Mouse (Mus musculus) left cerebral cortex, postnatal 10 days (tissue): ENCODE measurements around the gene Slc5a5. TPM values are rescaled to one million over a fixed set of nuclear protein-coding genes. Genes with fewer than 3 reads are reported as not detected.

Source experiments
- DNase-seq, 2 experiments: peaks; one replicate each; pipeline ENCODE4 v3.0.0; 2021 to 2022; ENCODE audit warnings: low spot score in 2 of 2, mixed read lengths in 1 of 2; ENCODE audit errors: extremely low spot score in 1 of 2
- intact Hi-C: fragments of 180-260 bp; cut with DNase I; formaldehyde crosslinking; loops from one replicate; pipeline ENCODE4 v1.15.1; 2025
- total RNA-seq, 2 experiments: library from RNA; stranded (reverse); gene quantifications; 2 replicates each; pipeline ENCODE4 v1.2.3; 2021

Slc5a5 gene
- total RNA-seq, 2 experiments from 2014 or later: 7.2 to 7.3 TPM

GRCm38 (mm10) chr8:70904532-70904931 is 12.0 kb upstream of the Slc5a5 start:
- peak in 1 of 2 experiments; percentile 25 for DNase-seq
- intact Hi-C loops: no loop called here

GRCm38 (mm10) chr8:70903582-70903981 is 11.0 kb upstream of the Slc5a5 start:
- no peak for DNase-seq
- intact Hi-C loops: no loop called here

- intact Hi-C loops: no loop called here
- peak in 1 of 2 experiments; percentile 28 for DNase-seq
Observed at GRCm38 (mm10) chr8:70903112-70903511, 10.6 kb upstream of the Slc5a5 start.

- DNase-seq: peak in 1 of 2 experiments; percentile 30
- intact Hi-C loops: no loop called here
Observed at GRCm38 (mm10) chr8:70902211-70902610, 9.7 kb upstream of the Slc5a5 start.

- intact Hi-C loops: no loop called here
- DNase-seq: peak in 1 of 2 experiments; percentile 27
Observed at GRCm38 (mm10) chr8:70900872-70901387, 8.4 kb upstream of the Slc5a5 start.

GRCm38 (mm10) chr8:70899226-70899625 is 6.7 kb upstream of the Slc5a5 start:
- intact Hi-C loops: loop anchor here (5.0 kb wide), 1 partner anchor 478 kb away; no protein-coding TSS in a partner anchor
- DNase-seq: no peak

- DNase-seq: no peak
- intact Hi-C loops: loop anchor here (5.0 kb wide), 1 partner anchor 479 kb away; no protein-coding TSS in a partner anchor
Observed at GRCm38 (mm10) chr8:70898661-70899198, 6.2 kb upstream of the Slc5a5 start.

GRCm38 (mm10) chr8:70897681-70898413 is 5.3 kb upstream of the Slc5a5 start:
- peak; percentile 78 to 84 for DNase-seq
- intact Hi-C loops: loop anchor here (5.0 kb wide), 1 partner anchor 479 kb away; no protein-coding TSS in a partner anchor

GRCm38 (mm10) chr8:70897021-70897680 is 4.6 kb upstream of the Slc5a5 start, which contains the start of gene Rpl18a:
Rpl18a (minus strand) TSS chr8:70897412.
- peak; percentile 96 to 97 for DNase-seq
- intact Hi-C loops: loop anchor here (5.0 kb wide), 1 partner anchor 480 kb away; no protein-coding TSS in a partner anchor

- DNase-seq: peak in 1 of 2 experiments; percentile 35
- intact Hi-C loops: loop anchor here (5.0 kb wide), 1 partner anchor 481 kb away; no protein-coding TSS in a partner anchor
Observed at GRCm38 (mm10) chr8:70896316-70897020, 3.9 kb upstream of the Slc5a5 start.

GRCm38 (mm10) chr8:70895571-70896259 is 3.2 kb upstream of the Slc5a5 start:
- DNase-seq: peak in 1 of 2 experiments; percentile 27
- intact Hi-C loops: loop anchor here (5.0 kb wide), 1 partner anchor 482 kb away; no protein-coding TSS in a partner anchor

GRCm38 (mm10) chr8:70894771-70895545 is 2.4 kb upstream of the Slc5a5 start:
- intact Hi-C loops: loop anchor here (5.0 kb wide), 1 partner anchor 482 kb away; no protein-coding TSS in a partner anchor
- DNase-seq: no peak

- DNase-seq: no peak
- intact Hi-C loops: no loop called here
Observed at GRCm38 (mm10) chr8:70894385-70894720, 1.8 kb upstream of the Slc5a5 start.

- intact Hi-C loops: no loop called here
- peak; percentile 71 to 87 for DNase-seq
Observed at GRCm38 (mm10) chr8:70893656-70894384, 1.3 kb upstream of the Slc5a5 start.

- intact Hi-C loops: no loop called here
Observed at GRCm38 (mm10) chr8:70892896-70893655, 519 bp upstream of the Slc5a5 start.

GRCm38 (mm10) chr8:70891356-70891755 is 1.2 kb downstream of the Slc5a5 start:
- peak in 1 of 2 experiments; percentile 61 for DNase-seq
- intact Hi-C loops: no loop called here

More at GRCm38 (mm10) chr8:70892896-70893655, 519 bp upstream of the Slc5a5 start:
- no peak for DNase-seq
